Mouse (Mus musculus): Measurements from ENCODE around the gene Cadm2. TPM values are rescaled to one million over a fixed set of nuclear protein-coding genes. Genes with fewer than 3 reads are reported as not detected.

Gene Cadm2
- polyA plus RNA-seq, 1 experiment = not detected

DNA sequence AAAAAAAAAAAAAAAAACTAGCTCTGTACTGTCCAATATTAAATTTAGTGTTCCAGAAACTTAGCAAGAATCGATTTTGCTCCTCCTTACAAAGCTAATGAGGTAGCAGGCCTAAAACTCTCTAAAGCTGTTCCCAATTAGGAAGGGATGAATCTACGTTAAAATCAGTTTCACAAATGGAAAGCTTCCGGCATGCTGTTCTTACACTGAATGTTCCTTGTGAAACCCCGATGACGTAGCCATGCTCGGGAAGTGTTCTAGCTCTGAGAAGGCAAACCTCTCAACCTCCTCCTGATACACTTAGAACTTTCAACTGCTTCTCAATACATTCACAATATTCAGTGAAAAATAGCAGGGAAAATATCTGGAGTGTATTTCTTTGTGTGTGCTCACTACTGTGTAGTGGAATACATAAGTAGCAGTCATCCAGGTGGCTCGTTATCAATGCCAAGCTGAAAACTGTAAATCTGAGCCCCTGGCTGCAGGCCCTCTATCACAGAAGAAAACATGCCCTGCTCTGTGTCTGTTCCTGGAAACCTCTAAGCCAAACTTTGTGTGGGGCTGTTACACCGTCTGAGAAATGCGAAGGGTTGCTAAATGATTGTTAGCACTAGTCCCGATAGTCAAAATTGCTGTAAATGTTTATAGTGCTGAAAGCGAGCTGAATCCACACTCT is 41.7 kb downstream of the Cadm2 start:
- no peak overlapping the region for H3K4me3 ChIP-seq (ENCODE audit: insufficient read depth, poor library complexity, severe bottlenecking)
- H3ac ChIP-seq (ENCODE audit: control insufficient read depth, insufficient read length, low read depth) = no peak overlapping the region
- TF ChIP-seq USF1 (IDR thresholded peaks at IDR 0.05; ENCODE audit: low read depth) = no peak
- TF ChIP-seq CEBPB (IDR thresholded peaks at IDR 0.05; ENCODE audit: low read depth) = no peak
- no peak for TF ChIP-seq CTCF (IDR thresholded peaks at IDR 0.05; ENCODE audit: control insufficient read depth, insufficient read depth, insufficient read length)
- no peak for TF ChIP-seq MAX (IDR thresholded peaks at IDR 0.05)
- no peak for TF ChIP-seq FOSL1 (IDR thresholded peaks at IDR 0.05; ENCODE audit: insufficient read depth, low read length, poor library complexity, severe bottlenecking)
- TF ChIP-seq MYOG (IDR thresholded peaks at IDR 0.05; ENCODE audit: control insufficient read depth, extremely low read depth, insufficient read length) = no peak
- no peak for TF ChIP-seq MYOD1 (IDR thresholded peaks at IDR 0.05; ENCODE audit: control insufficient read depth, insufficient read length, low read depth)
- H3K79me2 ChIP-seq (ENCODE audit: control insufficient read depth, insufficient read depth) = no peaks in the 10 kb centered on the region
- no peaks in the 10 kb centered on the region for H3K27me3 ChIP-seq (ENCODE audit: control insufficient read depth, insufficient read depth, insufficient read length)
- no peaks in the 10 kb centered on the region for H3K36me3 ChIP-seq (ENCODE audit: control insufficient read depth, insufficient read depth)
- H3K79me3 ChIP-seq (ENCODE audit: low read depth) = no peaks in the 10 kb centered on the region

- no peaks in the 10 kb centered on the region for H3K79me3 ChIP-seq (ENCODE audit: low read depth)
- H3K36me3 ChIP-seq (ENCODE audit: control insufficient read depth, insufficient read depth) = no peaks in the 10 kb centered on the region
- no peak overlapping the region for H3ac ChIP-seq (ENCODE audit: control insufficient read depth, insufficient read length, low read depth)
- no peaks in the 10 kb centered on the region for H3K79me2 ChIP-seq (ENCODE audit: control insufficient read depth, insufficient read depth)
- no peak overlapping the region for H3K4me3 ChIP-seq (ENCODE audit: insufficient read depth, poor library complexity, severe bottlenecking)
- H3K27me3 ChIP-seq (ENCODE audit: control insufficient read depth, insufficient read depth, insufficient read length) = no peaks in the 10 kb centered on the region
- TF ChIP-seq CTCF (IDR thresholded peaks at IDR 0.05; ENCODE audit: control insufficient read depth, insufficient read depth, insufficient read length) (no peak), MYOD1 (IDR thresholded peaks at IDR 0.05; ENCODE audit: control insufficient read depth, insufficient read length, low read depth) (no peak), CEBPB (IDR thresholded peaks at IDR 0.05; ENCODE audit: low read depth) (no peak)
Observed at GRCm38 (mm10) chr16:67575557-67575956, 45.2 kb downstream of the Cadm2 start.

DNA sequence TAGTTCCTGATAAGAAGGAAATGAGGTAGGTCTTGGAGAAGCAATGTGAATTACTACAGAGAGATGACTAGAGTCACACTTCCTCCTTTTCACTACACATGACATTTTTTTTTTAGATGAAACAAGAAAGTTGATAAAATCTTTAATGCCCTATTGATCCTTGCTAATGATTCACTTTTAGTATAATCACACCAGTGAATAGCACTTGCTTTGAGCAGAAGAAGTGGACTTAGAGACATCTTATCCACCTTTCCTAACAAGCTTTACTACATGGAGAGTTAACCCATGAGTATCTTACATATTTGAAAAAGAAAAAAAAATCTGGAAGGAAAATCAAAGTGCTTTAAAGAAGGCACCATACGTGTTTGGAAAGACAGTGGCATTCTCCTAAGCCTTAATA is 93.7 kb downstream of the Cadm2 start:
- no peak for TF ChIP-seq CEBPB (IDR thresholded peaks at IDR 0.05; ENCODE audit: low read depth)
- TF ChIP-seq FOSL1 (IDR thresholded peaks at IDR 0.05; ENCODE audit: insufficient read depth, low read length, poor library complexity, severe bottlenecking) = no peak
- no peak for TF ChIP-seq MYOD1 (IDR thresholded peaks at IDR 0.05; ENCODE audit: control insufficient read depth, insufficient read length, low read depth)
- no peak for TF ChIP-seq MYOG (IDR thresholded peaks at IDR 0.05; ENCODE audit: control insufficient read depth, extremely low read depth, insufficient read length)
- no peak for TF ChIP-seq MAX (IDR thresholded peaks at IDR 0.05)
- TF ChIP-seq CTCF (IDR thresholded peaks at IDR 0.05; ENCODE audit: control insufficient read depth, insufficient read depth, insufficient read length) = no peak
- TF ChIP-seq USF1 (IDR thresholded peaks at IDR 0.05; ENCODE audit: low read depth) = no peak
- Histone ChIP-seq H3ac (ENCODE audit: control insufficient read depth, insufficient read length, low read depth) (no peak overlapping the region), H3K36me3 (ENCODE audit: control insufficient read depth, insufficient read depth) (no peaks in the 10 kb centered on the region), H3K79me2 (ENCODE audit: control insufficient read depth, insufficient read depth) (no peaks in the 10 kb centered on the region), H3K79me3 (ENCODE audit: low read depth) (no peaks in the 10 kb centered on the region), H3K4me3 (ENCODE audit: insufficient read depth, poor library complexity, severe bottlenecking) (no peak overlapping the region), H3K27me3 (ENCODE audit: control insufficient read depth, insufficient read depth, insufficient read length) (no peaks in the 10 kb centered on the region)

DNA sequence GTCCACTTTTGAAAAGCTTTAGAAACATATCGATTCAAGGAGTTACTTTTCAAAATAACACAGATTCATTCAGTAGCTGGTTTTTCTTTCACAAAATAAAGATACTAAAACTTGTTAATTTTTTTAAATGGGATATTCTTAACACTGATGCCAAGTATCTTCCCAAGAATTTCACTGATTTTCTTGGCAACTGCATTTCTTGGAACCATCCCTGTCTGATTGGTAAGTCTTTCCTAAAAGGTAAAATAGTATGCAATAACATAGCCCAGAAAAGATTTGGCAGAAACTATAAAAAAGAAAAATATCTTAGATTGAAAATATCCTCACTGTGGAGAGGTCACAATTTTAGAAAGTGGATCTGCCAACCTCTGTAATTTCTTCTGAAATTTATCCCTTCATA is 95.8 kb downstream of the Cadm2 start:
- no peaks in the 10 kb centered on the region for H3K79me3 ChIP-seq (ENCODE audit: low read depth)
- H3K27me3 ChIP-seq (ENCODE audit: control insufficient read depth, insufficient read depth, insufficient read length) = no peaks in the 10 kb centered on the region
- no peaks in the 10 kb centered on the region for H3K79me2 ChIP-seq (ENCODE audit: control insufficient read depth, insufficient read depth)
- TF ChIP-seq MYOD1 (IDR thresholded peaks at IDR 0.05; ENCODE audit: control insufficient read depth, insufficient read length, low read depth) (no peak), CEBPB (IDR thresholded peaks at IDR 0.05; ENCODE audit: low read depth) (no peak), FOSL1 (IDR thresholded peaks at IDR 0.05; ENCODE audit: insufficient read depth, low read length, poor library complexity, severe bottlenecking) (no peak), CTCF (IDR thresholded peaks at IDR 0.05; ENCODE audit: control insufficient read depth, insufficient read depth, insufficient read length) (no peak), USF1 (IDR thresholded peaks at IDR 0.05; ENCODE audit: low read depth) (no peak), MYOG (IDR thresholded peaks at IDR 0.05; ENCODE audit: control insufficient read depth, extremely low read depth, insufficient read length) (no peak), MAX (IDR thresholded peaks at IDR 0.05) (no peak)
- no peaks in the 10 kb centered on the region for H3K36me3 ChIP-seq (ENCODE audit: control insufficient read depth, insufficient read depth)
- no peak overlapping the region for H3K4me3 ChIP-seq (ENCODE audit: insufficient read depth, poor library complexity, severe bottlenecking)
- H3ac ChIP-seq (ENCODE audit: control insufficient read depth, insufficient read length, low read depth) = no peak overlapping the region

DNA sequence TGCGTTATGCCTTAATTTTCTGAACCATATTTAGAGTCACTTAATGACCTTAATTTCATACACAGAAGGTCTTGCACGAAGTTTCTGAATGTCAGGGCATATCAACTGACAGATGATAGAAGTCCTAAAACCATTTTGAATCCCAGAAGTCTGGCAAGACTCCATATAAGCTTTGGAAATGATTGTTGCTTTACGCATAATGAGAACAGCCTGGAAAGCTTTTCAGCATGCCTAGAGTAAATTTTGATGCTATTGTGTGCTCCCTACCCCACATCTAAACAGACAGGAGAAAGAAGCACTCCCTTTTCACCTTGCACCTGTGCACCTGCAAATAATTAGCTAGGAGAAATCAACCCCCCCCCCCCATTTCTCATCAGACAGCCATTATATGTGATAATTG is 102.4 kb downstream of the Cadm2 start:
- Histone ChIP-seq H3ac (ENCODE audit: control insufficient read depth, insufficient read length, low read depth) (no peak overlapping the region), H3K27me3 (ENCODE audit: control insufficient read depth, insufficient read depth, insufficient read length) (no peaks in the 10 kb centered on the region)

GRCm38 (mm10) chr16:67515549-67515948 is 105.2 kb downstream of the Cadm2 start:
- no peak for TF ChIP-seq CTCF (IDR thresholded peaks at IDR 0.05; ENCODE audit: control insufficient read depth, insufficient read depth, insufficient read length)
- TF ChIP-seq USF1 (IDR thresholded peaks at IDR 0.05; ENCODE audit: low read depth) = no peak

More for the DNA sequence above, 102.4 kb downstream of the Cadm2 start:
- H3K79me3 ChIP-seq (ENCODE audit: low read depth) = no peaks in the 10 kb centered on the region
- no peak for TF ChIP-seq CEBPB (IDR thresholded peaks at IDR 0.05; ENCODE audit: low read depth)
- no peak for TF ChIP-seq MAX (IDR thresholded peaks at IDR 0.05)
- no peak for TF ChIP-seq FOSL1 (IDR thresholded peaks at IDR 0.05; ENCODE audit: insufficient read depth, low read length, poor library complexity, severe bottlenecking)
- no peak for TF ChIP-seq MYOD1 (IDR thresholded peaks at IDR 0.05; ENCODE audit: control insufficient read depth, insufficient read length, low read depth)
- no peak for TF ChIP-seq USF1 (IDR thresholded peaks at IDR 0.05; ENCODE audit: low read depth)
- no peak for TF ChIP-seq CTCF (IDR thresholded peaks at IDR 0.05; ENCODE audit: control insufficient read depth, insufficient read depth, insufficient read length)
- no peak for TF ChIP-seq MYOG (IDR thresholded peaks at IDR 0.05; ENCODE audit: control insufficient read depth, extremely low read depth, insufficient read length)
- no peaks in the 10 kb centered on the region for H3K36me3 ChIP-seq (ENCODE audit: control insufficient read depth, insufficient read depth)
- no peak overlapping the region for H3K4me3 ChIP-seq (ENCODE audit: insufficient read depth, poor library complexity, severe bottlenecking)
- H3K79me2 ChIP-seq (ENCODE audit: control insufficient read depth, insufficient read depth) = no peaks in the 10 kb centered on the region

More at GRCm38 (mm10) chr16:67515549-67515948, 105.2 kb downstream of the Cadm2 start:
- Histone ChIP-seq H3K79me3 (ENCODE audit: low read depth) (no peaks in the 10 kb centered on the region), H3K4me3 (ENCODE audit: insufficient read depth, poor library complexity, severe bottlenecking) (no peak overlapping the region), H3K27me3 (ENCODE audit: control insufficient read depth, insufficient read depth, insufficient read length) (no peaks in the 10 kb centered on the region), H3K79me2 (ENCODE audit: control insufficient read depth, insufficient read depth) (no peaks in the 10 kb centered on the region), H3K36me3 (ENCODE audit: control insufficient read depth, insufficient read depth) (no peaks in the 10 kb centered on the region), H3ac (ENCODE audit: control insufficient read depth, insufficient read length, low read depth) (no peak overlapping the region)

All from C2C12 (cell line).